8 mouse cellular contexts compared by ENCODE assay signal in genomic region chr5:136245541-136246451, GRCm38 (mm10). TPM values are rescaled to one million over a fixed set of nuclear protein-coding genes. Genes with fewer than 3 reads are reported as not detected.
DNase-seq lines count a peak whose midpoint lies in the region; ATAC-seq and TF ChIP-seq lines count a peak whose summit lies in the region.

No protein-coding gene starts in this region.

- 18% methylated on average over 15 of the region's 15 CpGs for WGBS in lung, adult 2 months
- WGBS in embryonic facial prominence, embryonic 14.5 days = 11% methylated on average over 15 of the region's 15 CpGs
- WGBS in limb, embryonic 11.5 days = 11% methylated on average over 15 of the region's 15 CpGs
- 15% methylated on average over 15 of the region's 15 CpGs for WGBS in neural tube, embryonic 14.5 days

- no peak for ATAC-seq in embryonic facial prominence, embryonic 14.5 days (ENCODE audit: low read depth)
- ATAC-seq in limb, embryonic 11.5 days (ENCODE audit: insufficient number of reproducible peaks, low FRiP score, low TSS enrichment, low read depth) = 0 out of 2 replicates have a peak, but pooled peaks have one; percentile 11
- ATAC-seq in neural tube, embryonic 14.5 days (ENCODE audit: low read depth) = no peak; the same call in 1 of the 2 replicates
- ATAC-seq in inflammation-experienced regulatory T-cells, adult 6 months = no peak
- no peak for ATAC-seq in CD4-positive, CD25-positive, alpha-beta regulatory T cell, adult 4 months

- H3K4me3 ChIP-seq in lung, adult 2 months (replicated peaks; ENCODE audit: extremely low read depth, low read depth, low read length) = peak overlapping the region; percentile 69
- H3K4me3 ChIP-seq in embryonic facial prominence, embryonic 14.5 days (ENCODE audit: low read depth, low read length) = peak overlapping the region; percentile 78
- peak overlapping the region; percentile 75; the same call in 1 of the 2 replicates for H3K4me3 ChIP-seq in limb, embryonic 11.5 days (ENCODE audit: low read depth, low read length)
- peak overlapping the region; percentile 86 for H3K4me3 ChIP-seq in neural tube, embryonic 14.5 days (ENCODE audit: low read depth, low read length)

- peaks cover 7% of the 10 kb centered on the region; the same call in 1 of the 2 replicates for H3K4me1 ChIP-seq in lung, adult 2 months (ENCODE audit: control insufficient read depth, insufficient read depth, low read length)
- 0 out of 2 replicates have a peak, but pooled peaks cover 6% of the 10 kb centered on the region for H3K4me1 ChIP-seq in embryonic facial prominence, embryonic 14.5 days (ENCODE audit: control insufficient read depth, insufficient read depth, low read length)
- peaks cover 16% of the 10 kb centered on the region for H3K4me1 ChIP-seq in limb, embryonic 11.5 days (ENCODE audit: control insufficient read depth, insufficient read depth, low read length)
- H3K4me1 ChIP-seq in neural tube, embryonic 14.5 days (ENCODE audit: control insufficient read depth, insufficient read depth, low read length) = peaks cover 22% of the 10 kb centered on the region; the same call in 1 of the 2 replicates

- H3K36me3 ChIP-seq in embryonic facial prominence, embryonic 14.5 days (ENCODE audit: control insufficient read depth, insufficient read depth, low read length) = no peaks in the 10 kb centered on the region
- H3K36me3 ChIP-seq in limb, embryonic 11.5 days (ENCODE audit: control insufficient read depth, insufficient read depth, low read length) = no peaks in the 10 kb centered on the region
- no peaks in the 10 kb centered on the region for H3K36me3 ChIP-seq in neural tube, embryonic 14.5 days (ENCODE audit: control insufficient read depth, insufficient read depth, low read length)

- peak overlapping the region; percentile 78 for H3K27ac ChIP-seq in embryonic facial prominence, embryonic 14.5 days (replicated peaks; ENCODE audit: low read depth, low read length)
- H3K27ac ChIP-seq in limb, embryonic 11.5 days (replicated peaks; ENCODE audit: low read depth, low read length) = no peak overlapping the region
- peak overlapping the region; percentile 78 for H3K27ac ChIP-seq in neural tube, embryonic 14.5 days (ENCODE audit: low read depth, low read length)

- H3K27me3 ChIP-seq in embryonic facial prominence, embryonic 14.5 days (replicated peaks; ENCODE audit: control insufficient read depth, insufficient read depth, low read length) = no peaks in the 10 kb centered on the region
- H3K27me3 ChIP-seq in limb, embryonic 11.5 days (ENCODE audit: control insufficient read depth, insufficient read depth, low read length) = no peaks in the 10 kb centered on the region
- H3K27me3 ChIP-seq in neural tube, embryonic 14.5 days (ENCODE audit: control insufficient read depth, insufficient read depth, low read length) = peaks cover 3% of the 10 kb centered on the region; the same call in 1 of the 2 replicates

- no peak for DNase-seq in lung, adult 2 months
- no peak for DNase-seq in lung, postnatal 25 days (ENCODE audit: low spot score)
- DNase-seq in embryonic facial prominence, embryonic 14.5 days (ENCODE audit: low spot score) = no peak
- no peak for DNase-seq in limb, embryonic 11.5 days (ENCODE audit: low spot score)
- DNase-seq in cerebellum, postnatal 4 days (ENCODE audit: low spot score in 2 of 2) = no peak

- H3K9me3 ChIP-seq in embryonic facial prominence, embryonic 14.5 days (ENCODE audit: control insufficient read depth, low read length) = no peaks in the 10 kb centered on the region
- H3K9me3 ChIP-seq in limb, embryonic 11.5 days (ENCODE audit: control insufficient read depth, low read length) = no peaks in the 10 kb centered on the region
- no peaks in the 10 kb centered on the region for H3K9me3 ChIP-seq in neural tube, embryonic 14.5 days (ENCODE audit: control insufficient read depth, low read length)

- H3K4me2 ChIP-seq in embryonic facial prominence, embryonic 14.5 days (ENCODE audit: low read depth, low read length) = peak overlapping the region; percentile 81
- H3K4me2 ChIP-seq in limb, embryonic 11.5 days (ENCODE audit: low read depth, severe bottlenecking) = peak overlapping the region; percentile 95
- H3K4me2 ChIP-seq in neural tube, embryonic 14.5 days (ENCODE audit: low read depth, low read length) = peak overlapping the region; percentile 75

- no peak for TF ChIP-seq CTCF in lung, adult 2 months (IDR thresholded peaks at IDR 0.05; ENCODE audit: insufficient read depth, low read length)

- TF ChIP-seq POLR2A in lung, adult 2 months (IDR thresholded peaks at IDR 0.05; ENCODE audit: borderline replicate concordance, extremely low read depth, low read depth, low read length) = no peak

- H3K9ac ChIP-seq in embryonic facial prominence, embryonic 14.5 days (ENCODE audit: low read depth, low read length) = peak overlapping the region; percentile 76
- peak overlapping the region; percentile 62 for H3K9ac ChIP-seq in limb, embryonic 11.5 days (ENCODE audit: low read length)
- H3K9ac ChIP-seq in neural tube, embryonic 14.5 days (replicated peaks; ENCODE audit: low read depth, low read length) = peak overlapping the region; percentile 87; the same call in 1 of the 2 replicates

RNA-seq across cellular contexts. Expression of gene Sh2b2, which starts 0.6 kb away (rescaled TPM):
- 11.5 and 12.6 TPM in 2 replicates for polyA plus RNA-seq in lung, adult 2 months (2012; rRNA removed)
- polyA plus RNA-seq in embryonic facial prominence, embryonic 14.5 days (2014; fragmentation: Nextera tagmentation; extraction: Ambion mirVana) = 10.2 and 10.3 TPM in 2 replicates
- polyA plus RNA-seq in limb, embryonic 11.5 days (2014; fragmentation: Nextera tagmentation; extraction: Ambion mirVana) = 10.2 and 12.0 TPM in 2 replicates
- polyA plus RNA-seq in neural tube, embryonic 14.5 days (2014; fragmentation: Nextera tagmentation; extraction: Ambion mirVana) = 23.8 and 25.3 TPM in 2 replicates
- under 1 TPM in 1 of 3 experiments, not detected in 2; 0.24 TPM for polyA plus RNA-seq in inflammation-experienced regulatory T-cells, adult 6 months (2017; shearing (Covaris generic))
- polyA plus RNA-seq in CD4-positive, CD25-positive, alpha-beta regulatory T cell, adult 4 months (2017; shearing (Covaris generic)) = under 1 TPM in 1 of 2 experiments, not detected in 1; 0.15 TPM

RNA-seq across cellular contexts. Expression of gene Prkrip1, which starts 47.0 kb away (rescaled TPM):
- polyA plus RNA-seq in lung, adult 2 months (2012; rRNA removed) = 8.9 and 11.0 TPM in 2 replicates
- polyA plus RNA-seq in embryonic facial prominence, embryonic 14.5 days (2014; fragmentation: Nextera tagmentation; extraction: Ambion mirVana) = 48.0 and 52.0 TPM in 2 replicates
- 79.9 and 85.0 TPM in 2 replicates for polyA plus RNA-seq in limb, embryonic 11.5 days (2014; fragmentation: Nextera tagmentation; extraction: Ambion mirVana)
- 63.6 and 71.8 TPM in 2 replicates for polyA plus RNA-seq in neural tube, embryonic 14.5 days (2014; fragmentation: Nextera tagmentation; extraction: Ambion mirVana)
- 10 to 100 TPM; 40.9 to 48.3 (median 45.5) TPM for polyA plus RNA-seq in inflammation-experienced regulatory T-cells, adult 6 months (2017; shearing (Covaris generic))
- polyA plus RNA-seq in CD4-positive, CD25-positive, alpha-beta regulatory T cell, adult 4 months (2017; shearing (Covaris generic)) = 10 to 100 TPM; 31.0 to 49.0 TPM
